Mouse (Mus musculus): ENCODE results near the gene Qdpr.

DNA sequence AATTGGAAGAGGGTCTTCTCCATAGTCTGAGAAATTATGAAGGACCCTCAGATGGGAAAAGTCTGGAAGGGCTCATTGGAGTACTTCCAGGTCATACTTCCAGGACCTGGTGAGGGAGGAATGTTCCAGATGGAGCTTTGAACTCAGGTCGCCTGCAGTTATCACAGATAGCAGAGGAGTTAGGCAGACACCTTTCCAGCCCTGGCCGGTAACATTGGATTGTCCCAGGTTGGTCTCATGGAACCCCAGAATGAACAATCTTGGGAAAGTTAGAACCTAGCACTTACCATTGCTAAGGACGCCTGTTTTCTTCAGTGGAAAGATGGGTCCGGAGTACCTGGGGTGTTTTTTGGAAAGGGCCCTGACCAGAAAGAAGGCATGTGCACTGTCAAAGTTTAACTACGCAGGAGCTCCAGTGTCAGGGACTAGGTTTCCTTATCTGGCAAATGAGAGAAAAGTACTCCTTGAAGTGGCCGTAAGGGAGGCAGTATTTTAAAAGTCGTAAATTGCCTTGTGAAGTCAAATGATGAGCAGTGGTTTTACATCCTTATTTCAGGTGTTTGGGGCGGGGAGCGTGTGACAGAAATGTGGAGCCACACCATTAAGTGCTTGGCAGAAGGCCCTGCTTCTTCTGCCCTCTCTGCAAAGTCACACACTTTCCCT lies 44.2 kb upstream of the Qdpr start:
- TF ChIP-seq CTCF (IDR thresholded peaks at IDR 0.05; ENCODE audit: control insufficient read depth, insufficient read depth, insufficient replicate concordance, low read depth, low read length) (no peak), POLR2A (IDR thresholded peaks at IDR 0.05; ENCODE audit: control insufficient read depth, low read depth, low read length) (no peak)
